Mouse (Mus musculus) myocyte (in vitro differentiated cells): ENCODE measurements around the gene Nt5c2.

ENCODE experiments used
- MAX ChIP-seq: IDR thresholded peaks from one replicate; pipeline ENCODE4 v1.6.1; 2011; ENCODE audit warnings: low read depth, mild to moderate bottlenecking, control low read depth
- MYOD1 ChIP-seq, 3 experiments: IDR thresholded peaks; one replicate each; pipeline ENCODE4 v1.6.1; 2011; ENCODE audit warnings: control low read depth in 2 of 3, low read depth in 2 of 3, mild to moderate bottlenecking in 2 of 3, moderate library complexity in 1 of 3; ENCODE audit not compliant: insufficient read length in 2 of 3, control insufficient read depth in 1 of 3
- POLR2A ChIP-seq: IDR thresholded peaks from one replicate; pipeline ENCODE4 v1.6.1; 2011; ENCODE audit warnings: low read depth, mild to moderate bottlenecking, control low read depth, moderate library complexity; ENCODE audit not compliant: insufficient read length
- TCF12 ChIP-seq: IDR thresholded peaks from one replicate; pipeline ENCODE4 v1.6.1; 2011; ENCODE audit warnings: mild to moderate bottlenecking, control low read depth; ENCODE audit not compliant: poor library complexity, insufficient read depth, severe bottlenecking
- TCF3 ChIP-seq: IDR thresholded peaks from one replicate; pipeline ENCODE4 v1.6.1; 2011; ENCODE audit warnings: low read depth, control low read depth; ENCODE audit not compliant: insufficient read length

DNA sequence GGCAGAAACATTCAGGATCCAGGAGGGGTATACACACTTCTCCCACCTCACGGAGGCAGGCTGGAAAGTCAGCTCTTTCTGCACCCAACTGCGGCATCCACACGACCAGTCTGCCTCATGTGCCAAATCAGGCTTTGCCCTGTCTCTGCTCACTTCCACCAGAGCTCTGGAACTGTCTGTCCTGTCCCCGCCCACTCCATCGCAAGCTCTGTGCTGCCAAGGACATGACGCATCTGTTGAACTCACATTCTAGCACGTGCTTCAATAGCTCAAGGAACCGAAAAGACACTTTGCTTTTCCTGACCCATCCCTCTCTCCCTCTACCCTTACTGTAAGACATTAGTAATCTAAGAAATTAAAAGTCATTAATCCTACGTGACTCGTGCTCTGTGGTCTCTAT, 10.0 kb upstream of the Nt5c2 start:
- no peak for TF ChIP-seq POLR2A
- TF ChIP-seq TCF3 = no peak
- TF ChIP-seq MAX = no peak
- TF ChIP-seq TCF12 = no peak
- TF ChIP-seq MYOD1 (IDR thresholded peaks at IDR 0.05; ENCODE audit: control insufficient read depth in 1 of 3, insufficient read length in 2 of 3, low read depth in 2 of 3) = no peak
